Mouse (Mus musculus) gastrocnemius, adult 2 months (tissue): ENCODE measurements around the gene Sar1a. TPM values are rescaled to one million over a fixed set of nuclear protein-coding genes. Genes with fewer than 3 reads are reported as not detected.

Source experiments
- DNase-seq: peaks from one replicate; pipeline ENCODE4 v3.0.0; 2022
- H3K27ac ChIP-seq: fragments of 200-600 bp; 2 replicates; pipeline ENCODE4 v1.8.1; 2022; ENCODE audit warnings: mild to moderate bottlenecking
- H3K4me3 ChIP-seq: fragments of 200-600 bp; 2 replicates; pipeline ENCODE4 v1.8.1; 2022; ENCODE audit warnings: mild to moderate bottlenecking, moderate library complexity
- CTCF ChIP-seq: fragments of 200-600 bp; IDR thresholded peaks from 2 replicates; pipeline ENCODE4 v1.8.1; 2022; ENCODE audit warnings: antibody characterized with exemption, mild to moderate bottlenecking, moderate library complexity
- intact Hi-C: fragments of 180-260 bp; cut with DNase I; formaldehyde crosslinking; loops from one replicate; pipeline ENCODE4 v1.15.1; 2025
- long read RNA-seq, 2 experiments: library from polyadenylated mRNA; stranded (forward); transcript quantifications; one replicate each; pipeline ENCODE4 v2.0.0; 2021
- total RNA-seq, 2 experiments: library from RNA; stranded (reverse); gene quantifications; 2 replicates each; pipeline ENCODE4 v1.2.3; 2021

Sar1a gene
- total RNA-seq, result 100 to 1,000 TPM; 129 to 145 TPM
- long read RNA-seq, experiment 1, transcript Sar1a-205 (2 exons, 483 nt), result minor isoform, 45 of 343 reads
- long read RNA-seq, experiment 1, transcript Sar1a-201 (7 exons, 2,613 nt), result major isoform, 259 of 343 reads
- long read RNA-seq, experiment 1, partial matches to known transcripts, result 2 of 343 reads
- long read RNA-seq, experiment 1, other reads (novel, unspliced or antisense), result 30 of 343 reads
- long read RNA-seq, experiment 2, transcript Sar1a-201 (7 exons, 2,613 nt), result major isoform, 226 of 307 reads
- long read RNA-seq, experiment 2, transcript Sar1a-205 (2 exons, 483 nt), result minor isoform, 47 of 307 reads
- long read RNA-seq, experiment 2, partial matches to known transcripts, result 3 of 307 reads
- long read RNA-seq, experiment 2, other reads (novel, unspliced or antisense), result 27 of 307 reads

- TF ChIP-seq CTCF, result no peak
- peak within 1 kb of the TSS; percentile 79 for H3K4me3 ChIP-seq
- H3K27ac ChIP-seq, result peak within 1 kb of the TSS; percentile 99
- DNase-seq, result peak; percentile 99
- intact Hi-C loops, result no loop called here
Observed at GRCm38 (mm10) chr10:61680015-61680913, at the start of gene Sar1a. TSS of gene Sar1a (plus strand) at chr10:61680299.

GRCm38 (mm10) chr10:61632445-61632844, 47.7 kb upstream of the Sar1a start:
- Histone ChIP-seq H3K4me3 (no peak overlapping the region), H3K27ac (peak overlapping the region; percentile 72)
- intact Hi-C loops, result no loop called here
- peak; percentile 39 for DNase-seq
- TF ChIP-seq CTCF, result no peak

DNA sequence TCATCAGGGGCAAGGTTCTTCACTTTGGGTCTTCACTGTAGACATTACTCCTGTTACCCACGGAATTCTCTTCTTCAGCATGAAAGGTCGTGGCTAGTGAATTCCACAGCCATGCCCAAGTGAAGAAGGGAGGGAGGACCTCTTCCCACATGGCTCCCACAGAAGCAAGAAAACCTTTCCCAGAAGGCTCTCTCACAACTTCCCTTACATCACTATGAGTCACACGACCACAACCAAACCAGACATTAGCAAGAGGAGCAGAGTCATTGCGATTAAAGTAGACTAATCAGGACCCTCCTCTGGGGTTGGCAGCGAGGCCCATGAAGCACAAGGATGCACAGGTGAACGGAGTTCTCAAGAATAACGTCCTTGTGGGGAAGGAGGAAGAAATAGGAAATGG, 43.0 kb upstream of the Sar1a start:
- no peak for DNase-seq
- H3K27ac ChIP-seq, result no peak overlapping the region
- H3K4me3 ChIP-seq, result no peak overlapping the region
- TF ChIP-seq CTCF, result no peak
- intact Hi-C loops, result no loop called here

DNA sequence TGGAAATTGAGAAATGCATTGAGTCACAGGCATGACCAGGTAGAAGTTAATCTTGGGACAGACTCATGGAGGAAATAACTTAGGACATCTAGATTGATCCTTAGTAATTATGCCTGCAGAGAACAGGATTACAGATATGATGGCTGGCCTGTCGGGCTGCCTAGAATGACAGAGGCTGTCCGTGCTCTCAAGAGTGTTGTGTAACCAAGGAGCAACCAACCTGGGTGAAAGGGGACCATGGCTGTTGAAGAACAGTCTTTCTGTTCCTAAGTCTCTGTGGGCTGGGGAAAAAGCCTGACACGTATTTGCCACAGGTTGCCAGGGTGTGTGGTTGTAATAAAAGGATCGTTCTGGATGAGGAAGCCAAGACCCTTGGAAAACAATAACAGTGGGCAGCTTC, 39.7 kb upstream of the Sar1a start:
- Histone ChIP-seq H3K4me3 (no peak overlapping the region), H3K27ac (no peak overlapping the region)
- no peak for TF ChIP-seq CTCF
- DNase-seq, result no peak
- intact Hi-C loops, result no loop called here

DNA sequence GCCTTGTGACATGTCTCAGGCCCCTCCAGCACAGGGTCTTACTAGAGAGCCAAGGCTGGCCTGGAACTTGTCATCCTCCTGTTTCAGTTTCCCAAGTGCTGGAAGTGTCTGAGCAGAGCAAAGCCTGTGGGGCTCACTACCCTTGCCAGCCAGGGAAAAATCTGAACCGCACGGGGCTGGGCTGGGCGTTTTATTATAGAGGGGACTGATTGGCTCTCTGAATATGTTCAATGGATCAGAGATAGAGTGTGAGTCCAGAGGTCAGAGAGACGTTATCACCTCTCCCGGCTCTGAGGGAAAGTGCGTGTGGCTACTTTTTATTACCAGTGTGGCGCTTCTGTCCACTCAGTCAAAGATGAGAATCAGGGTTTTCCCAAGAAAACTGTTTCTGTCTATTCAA, 33.5 kb upstream of the Sar1a start:
- no peak for DNase-seq
- TF ChIP-seq CTCF, result no peak
- Histone ChIP-seq H3K27ac (no peak overlapping the region), H3K4me3 (no peak overlapping the region)
- intact Hi-C loops, result no loop called here

DNA sequence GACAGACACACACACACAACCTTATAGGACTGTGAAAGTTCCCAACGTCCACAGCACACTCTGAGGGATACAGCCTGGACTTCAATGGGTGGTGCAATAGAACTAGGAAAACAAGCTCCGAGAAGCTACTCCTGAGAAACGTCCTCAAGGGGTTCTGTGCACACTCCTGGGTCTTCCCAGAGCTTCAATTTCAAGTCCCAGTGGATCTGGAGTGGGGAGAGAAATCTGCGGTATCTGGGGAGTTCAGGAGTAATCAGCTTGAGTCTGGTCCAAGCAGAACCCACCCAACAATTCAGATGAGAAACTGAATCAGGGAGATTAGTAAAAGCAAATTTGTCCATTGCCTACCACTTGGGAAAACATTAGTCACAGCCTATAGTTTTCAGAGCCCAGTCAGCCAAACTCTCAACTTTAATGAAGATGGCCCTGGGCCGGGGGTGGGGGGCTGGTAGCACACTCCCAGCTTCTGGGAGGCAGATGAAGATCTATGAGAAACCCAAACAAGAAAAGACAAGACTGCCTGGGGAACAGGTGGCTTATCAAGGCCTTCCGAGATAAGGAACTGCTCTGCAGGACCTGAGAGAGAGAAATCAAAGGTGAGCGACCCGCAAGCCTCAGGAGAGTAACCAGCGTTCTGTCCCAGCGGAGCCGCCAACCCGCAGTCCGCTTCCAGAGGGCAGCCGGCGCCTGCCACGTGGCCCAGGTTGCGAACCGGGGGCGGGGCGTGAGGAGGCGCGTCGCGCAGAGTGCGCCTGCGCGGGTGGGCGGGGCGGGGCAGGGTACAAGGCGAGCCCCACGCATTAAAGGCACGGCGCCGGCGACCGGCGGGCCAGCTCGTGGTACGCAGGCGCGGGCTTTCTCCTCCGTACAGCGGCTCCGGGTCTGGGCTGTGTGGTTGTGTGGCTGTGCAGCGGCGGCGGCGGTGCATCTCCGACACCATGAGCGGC, 32.0 kb upstream of the Sar1a start, which contains the start of gene Ppa1:
Gene Ppa1, plus strand, starts transcription at position 763 of the 947 bp plus-strand sequence.
- intact Hi-C loops, result no loop called here
- Histone ChIP-seq H3K4me3 (peak within 1 kb of the TSS; percentile 88), H3K27ac (peak within 1 kb of the TSS; percentile 91)
- DNase-seq, result peak; percentile 95
- no peak for TF ChIP-seq CTCF

DNA sequence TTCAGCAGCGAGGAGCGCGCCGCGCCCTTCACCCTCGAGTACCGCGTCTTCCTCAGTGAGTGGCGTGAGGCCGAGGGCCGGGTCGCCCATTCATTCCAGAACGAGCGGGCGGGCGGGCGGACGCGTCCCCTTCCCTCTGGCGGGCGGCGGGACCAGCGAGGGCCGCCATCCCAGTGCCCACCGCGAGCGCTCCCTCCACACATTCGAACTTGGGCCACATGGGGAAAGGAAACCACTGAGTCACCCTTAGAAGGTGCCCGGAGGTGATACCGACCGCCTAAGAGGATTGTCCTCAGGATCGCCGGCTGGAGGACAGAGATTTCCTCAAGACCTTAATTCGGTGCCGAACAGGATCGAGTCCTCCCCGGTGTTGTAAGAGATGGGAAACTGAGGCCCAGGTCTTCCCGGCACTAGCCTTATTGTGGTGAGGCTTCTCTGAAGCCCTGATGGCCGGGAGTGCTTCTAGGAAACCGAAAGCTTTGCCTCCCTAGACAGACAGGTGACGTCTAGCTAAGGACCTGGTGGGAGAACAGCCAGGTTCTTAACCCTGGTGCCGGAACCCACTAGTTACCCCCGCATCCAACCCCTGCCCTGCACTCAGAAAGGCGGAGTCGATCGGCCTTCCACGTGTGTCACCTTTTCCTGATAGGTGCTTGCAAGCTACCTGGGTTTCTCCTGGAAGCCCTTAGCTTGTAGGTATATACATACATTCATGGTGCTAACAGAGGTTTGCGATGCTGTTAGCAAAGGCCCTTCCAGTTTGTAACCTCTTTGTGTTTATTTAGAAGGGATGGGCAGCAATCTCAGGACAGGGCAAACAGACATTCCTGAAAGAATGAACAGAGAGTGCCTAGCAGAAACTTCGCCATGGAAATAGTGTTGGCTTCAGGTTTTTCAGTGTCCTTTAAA, 31.1 kb upstream of the Sar1a start:
- no peak for DNase-seq
- no peak for TF ChIP-seq CTCF
- H3K27ac ChIP-seq, result peak overlapping the region; percentile 91
- peak overlapping the region; percentile 88 for H3K4me3 ChIP-seq
- intact Hi-C loops, result no loop called here

- H3K27ac ChIP-seq, result no peak overlapping the region
- DNase-seq, result no peak
- intact Hi-C loops, result loop anchor here (5.0 to 10.0 kb wide), 2 partner anchors 187 to 309 kb away; no protein-coding TSS in a partner anchor
- no peak overlapping the region for H3K4me3 ChIP-seq
- no peak for TF ChIP-seq CTCF
Observed at GRCm38 (mm10) chr10:61654105-61654504, 26.0 kb upstream of the Sar1a start.

GRCm38 (mm10) chr10:61654691-61655090, 25.4 kb upstream of the Sar1a start:
- intact Hi-C loops, result loop anchor here (5.0 to 10.0 kb wide), 3 partner anchors 162 to 310 kb away; no protein-coding TSS in a partner anchor
- peak overlapping the region; percentile 31 for H3K4me3 ChIP-seq

DNA sequence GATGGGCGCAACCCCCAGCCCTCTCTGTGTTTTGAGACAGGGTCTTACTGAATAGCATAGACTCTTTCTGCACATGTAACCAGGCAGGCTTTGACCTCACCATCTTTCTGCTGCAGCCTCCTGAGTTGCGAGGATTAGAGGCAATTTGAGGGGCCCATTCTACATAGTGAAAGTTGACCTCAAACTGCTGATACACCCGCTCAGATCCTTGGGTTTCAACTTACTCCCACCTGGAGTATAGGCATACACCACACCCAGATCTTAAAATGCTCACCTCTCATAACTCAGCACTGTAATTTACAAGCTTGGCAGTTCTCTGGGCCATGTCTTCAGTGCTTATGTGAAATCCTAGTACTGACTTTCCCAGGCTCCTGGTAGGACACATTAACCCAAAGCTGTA, 24.9 kb upstream of the Sar1a start:
- peak overlapping the region; percentile 48; the same call in 1 of the 2 replicates for H3K27ac ChIP-seq
- H3K4me3 ChIP-seq, result peak overlapping the region; percentile 31
- no peak for DNase-seq
- intact Hi-C loops, result loop anchor here (5.0 to 10.0 kb wide), 2 partner anchors 163 to 310 kb away; no protein-coding TSS in a partner anchor
- no peak for TF ChIP-seq CTCF

More at GRCm38 (mm10) chr10:61654691-61655090, 25.4 kb upstream of the Sar1a start:
- peak overlapping the region; percentile 48; the same call in 1 of the 2 replicates for H3K27ac ChIP-seq
- no peak for TF ChIP-seq CTCF
- DNase-seq, result no peak
